Mouse (Mus musculus) 3134 (cell line): Measurements from ENCODE around the gene Stard10.
A peak's percentile ranks its signal among the peaks of the same experiment; 100 is the strongest.

Experiments used
- DNase-seq: peaks from one replicate; pipeline ENCODE4 v3.0.0-alpha.2; 2011; ENCODE audit warnings: low spot score; ENCODE audit not compliant: insufficient read length; ENCODE audit errors: extremely low read depth

Stard10 gene

DNA sequence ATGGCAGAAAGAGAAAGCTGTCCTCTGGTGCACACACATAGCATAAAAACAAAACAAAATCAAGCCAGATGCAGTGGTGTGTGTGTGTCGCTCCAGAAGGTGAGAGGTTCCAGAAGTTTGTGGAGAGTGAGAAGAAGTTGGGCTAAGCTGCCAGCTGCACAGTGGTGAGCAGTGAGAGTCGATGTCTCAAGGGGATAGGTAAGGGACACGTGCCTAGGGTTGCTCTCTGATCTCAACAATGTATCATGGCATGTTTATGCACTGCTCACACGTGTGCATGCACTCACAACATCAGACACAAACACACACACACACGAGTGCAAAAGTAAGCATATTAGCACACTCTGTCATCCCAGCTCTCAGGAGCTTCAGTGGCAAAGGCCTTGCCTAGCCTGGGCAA is 47.0 kb downstream of the Stard10 start:
- DNase-seq = no peak

DNA sequence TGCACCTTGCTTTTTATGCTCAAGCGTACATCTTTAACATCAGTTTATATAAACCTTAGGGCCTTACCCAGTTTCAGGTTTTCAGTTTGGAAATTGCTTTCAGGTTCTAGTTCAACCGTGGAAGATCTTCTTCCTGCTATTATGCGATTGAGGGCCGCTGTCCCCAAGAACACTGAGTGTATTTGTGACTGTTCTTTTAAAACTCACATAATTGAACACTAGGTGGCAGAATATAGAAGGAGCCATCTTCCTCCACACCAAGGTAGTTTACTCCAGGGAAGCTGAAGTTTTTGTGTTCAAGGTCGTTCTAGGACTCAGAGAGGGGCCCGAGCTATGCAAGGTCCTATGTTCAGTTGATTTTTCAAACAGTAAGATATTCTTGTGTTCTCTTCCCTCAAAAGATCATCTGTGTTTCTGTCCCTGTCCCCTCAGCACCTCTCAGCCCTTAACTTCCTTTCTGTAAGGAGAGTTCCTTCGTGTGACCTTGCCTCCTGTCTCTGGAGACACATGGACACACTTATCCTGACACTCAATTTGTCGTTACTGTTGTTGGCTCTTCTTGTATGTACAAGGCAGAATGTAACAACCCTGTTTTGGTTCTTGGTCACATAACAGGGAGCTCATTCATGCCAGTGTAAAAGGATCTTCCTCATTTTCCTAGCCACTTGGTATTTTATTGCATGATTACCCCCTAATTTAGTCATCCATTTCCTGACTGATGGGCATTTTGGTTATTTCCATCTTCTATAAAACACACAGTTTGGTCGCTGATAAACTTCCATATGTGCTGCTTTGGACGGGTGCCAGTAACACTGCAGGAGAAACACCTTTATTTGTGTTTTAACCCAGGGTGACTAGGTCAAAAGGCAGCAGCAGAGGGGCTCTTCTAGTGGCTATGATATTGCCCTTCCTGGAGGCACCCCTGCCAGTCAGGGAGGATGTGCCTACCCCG is 51.3 kb downstream of the Stard10 start:
- DNase-seq = no peak

DNA sequence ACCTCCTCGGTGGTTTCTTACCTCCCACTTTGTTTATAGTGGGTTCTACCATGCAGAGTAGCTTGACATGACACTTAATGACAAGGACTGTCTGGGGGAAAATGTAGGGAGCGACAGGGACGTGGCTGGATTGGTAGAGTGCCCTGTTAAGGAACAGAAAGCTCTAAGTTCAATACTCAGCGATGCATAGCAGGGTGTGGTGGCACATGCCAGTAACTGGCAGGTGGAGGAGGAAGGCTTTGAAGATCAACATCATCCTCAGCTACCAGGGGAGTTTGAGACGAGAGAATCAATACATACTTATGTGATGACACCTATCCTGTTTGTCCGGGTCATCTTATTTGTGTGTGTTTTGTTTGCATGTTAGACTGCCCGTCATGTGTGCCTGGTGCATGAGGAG is 52.8 kb downstream of the Stard10 start:
- no peak for DNase-seq

DNA sequence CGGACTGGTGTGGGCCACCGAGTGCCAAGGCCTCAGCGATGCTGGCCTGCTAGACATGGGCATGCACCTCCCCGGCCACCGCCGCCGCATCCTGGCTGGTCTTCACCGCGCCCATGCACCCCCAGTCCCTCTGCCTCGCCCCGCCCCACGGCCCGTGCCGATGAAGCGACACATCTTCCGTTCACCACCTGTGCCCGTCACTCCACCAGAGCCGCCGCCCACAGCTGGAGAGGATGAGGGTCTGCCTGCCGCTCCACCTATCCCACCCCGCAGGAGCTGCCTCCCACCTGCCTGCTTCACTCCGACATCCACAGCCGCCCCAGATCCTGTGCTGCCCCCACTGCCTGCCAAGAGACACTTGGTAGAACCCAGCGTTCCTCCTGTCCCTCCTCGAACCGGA is 56.2 kb downstream of the Stard10 start:
- no peak for DNase-seq

DNA sequence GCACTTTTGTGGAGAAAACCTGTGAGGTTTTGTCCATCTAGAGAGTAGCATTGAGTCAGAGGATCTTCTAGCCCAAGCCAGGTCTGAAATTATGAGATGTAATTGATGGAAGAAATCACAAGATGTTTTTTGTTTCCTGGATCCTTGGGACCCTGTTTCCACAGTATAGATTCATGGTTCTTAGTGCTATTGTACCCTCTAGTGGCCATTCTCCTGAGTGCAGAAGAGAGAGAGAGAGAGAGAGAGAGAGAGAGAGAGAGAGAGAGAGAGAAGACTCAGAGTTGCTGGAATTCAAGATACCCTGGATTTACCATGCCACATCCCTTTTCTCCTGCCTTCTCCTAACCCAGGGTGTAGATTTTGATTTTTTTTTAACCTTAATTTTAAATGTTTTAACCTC is 57.3 kb downstream of the Stard10 start:
- DNase-seq = no peak

DNA sequence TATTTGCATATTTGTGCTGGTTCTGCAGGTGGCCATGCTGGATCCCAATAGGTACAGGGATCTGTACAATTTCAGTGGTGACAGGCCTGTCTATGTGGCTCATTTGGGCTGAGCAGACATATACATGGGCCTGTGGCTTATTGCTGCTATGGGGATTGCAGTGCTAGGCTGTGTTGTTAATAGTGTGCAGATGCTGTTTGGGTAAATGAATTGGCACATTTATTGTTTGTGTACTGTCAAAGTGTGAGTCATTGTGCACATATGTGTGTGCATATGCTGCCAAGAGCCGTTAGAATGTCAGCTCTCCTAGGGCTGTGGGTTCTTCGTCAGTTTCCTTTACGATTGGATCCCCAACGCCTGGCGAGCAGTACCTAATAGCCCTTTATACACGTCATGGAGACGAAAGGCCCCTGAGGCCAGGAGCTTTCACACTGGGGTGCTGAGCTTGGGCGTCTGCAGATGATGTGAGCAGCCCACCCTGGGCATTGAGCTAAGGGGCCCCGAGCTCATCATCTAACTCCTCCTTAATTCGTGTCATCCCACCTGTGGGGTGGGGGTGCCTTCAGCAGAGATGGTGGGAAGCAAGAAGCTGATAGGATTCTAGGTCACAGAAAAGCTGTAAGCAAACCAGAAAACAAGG is 59.9 kb downstream of the Stard10 start:
- DNase-seq = no peak

DNA sequence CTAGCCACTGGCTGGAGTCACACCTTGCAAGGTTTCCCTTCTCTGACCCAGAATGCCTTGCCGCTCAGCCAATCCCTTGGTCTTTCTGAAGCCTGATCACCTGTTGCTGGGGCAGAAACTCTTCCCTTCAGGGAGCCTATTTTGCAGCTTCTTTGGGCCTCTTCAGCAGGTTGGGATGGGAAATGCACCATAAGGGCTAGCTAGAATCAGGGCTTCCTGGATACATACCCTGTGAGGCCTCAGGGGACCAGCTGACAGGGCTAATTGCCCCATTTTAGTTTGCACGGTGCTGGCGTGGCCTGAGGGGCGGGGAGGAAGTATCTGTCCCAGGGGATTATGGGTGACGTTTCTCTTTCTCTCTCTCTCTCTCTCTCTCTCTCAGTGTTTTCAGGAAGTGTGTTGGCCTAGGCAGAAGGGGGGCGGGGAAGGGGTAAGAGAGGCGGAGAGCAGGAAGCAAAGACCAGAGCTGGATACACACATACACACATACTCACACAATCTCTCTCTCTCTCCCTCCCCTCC is 60.9 kb downstream of the Stard10 start:
- peak; percentile 70 for DNase-seq

DNA sequence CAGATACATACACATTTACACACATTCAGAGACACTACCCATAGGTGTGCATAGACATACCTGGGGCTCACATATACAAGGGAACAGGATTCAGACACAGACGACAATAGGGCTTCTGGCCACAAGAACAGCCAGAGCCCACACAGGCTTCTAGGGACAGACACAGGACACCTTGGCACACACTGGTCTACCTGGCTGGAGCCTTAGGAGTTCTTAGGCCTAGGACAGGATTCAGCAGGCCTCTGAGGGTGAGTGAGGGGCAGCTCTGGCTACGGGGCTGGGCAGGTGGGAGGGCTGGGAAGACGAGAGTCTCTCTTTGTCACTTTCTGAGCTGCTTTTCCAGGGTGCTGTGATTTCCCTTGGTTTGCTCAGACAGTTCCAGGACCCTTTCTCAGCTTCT is 61.4 kb downstream of the Stard10 start:
- no peak for DNase-seq

DNA sequence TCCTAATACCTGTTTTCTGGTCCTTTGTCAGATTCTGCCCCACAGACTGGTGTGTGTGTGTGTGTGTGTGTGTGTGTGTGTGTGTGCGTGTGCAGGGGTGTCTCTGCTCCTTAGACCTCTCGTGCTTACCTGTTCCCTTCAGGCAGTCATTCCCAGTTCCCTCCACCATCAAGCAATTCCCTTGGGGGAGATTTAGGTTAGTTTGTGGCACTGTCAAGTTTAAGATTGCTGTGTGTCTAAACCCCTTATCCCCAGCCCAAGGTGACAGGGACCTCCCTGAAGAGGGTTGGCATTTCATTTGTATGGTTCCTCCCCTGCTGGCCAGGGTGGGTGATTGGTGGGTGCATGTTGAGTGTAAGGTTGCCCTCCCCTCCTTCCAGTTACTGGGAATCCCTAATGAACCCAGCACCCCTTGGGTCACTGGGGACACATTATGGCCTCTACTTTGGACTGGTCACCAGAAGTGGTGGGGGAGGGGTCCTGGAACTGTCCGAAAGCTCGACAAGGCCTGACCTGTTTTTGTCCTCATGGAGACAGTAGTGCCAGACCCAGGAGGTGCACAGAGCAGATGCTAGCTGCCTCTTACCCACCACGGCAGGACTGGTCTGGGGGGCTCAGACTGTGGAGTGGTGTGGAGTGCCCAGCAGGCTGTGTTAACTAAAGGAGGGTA is 62.0 kb downstream of the Stard10 start:
- DNase-seq = no peak

DNA sequence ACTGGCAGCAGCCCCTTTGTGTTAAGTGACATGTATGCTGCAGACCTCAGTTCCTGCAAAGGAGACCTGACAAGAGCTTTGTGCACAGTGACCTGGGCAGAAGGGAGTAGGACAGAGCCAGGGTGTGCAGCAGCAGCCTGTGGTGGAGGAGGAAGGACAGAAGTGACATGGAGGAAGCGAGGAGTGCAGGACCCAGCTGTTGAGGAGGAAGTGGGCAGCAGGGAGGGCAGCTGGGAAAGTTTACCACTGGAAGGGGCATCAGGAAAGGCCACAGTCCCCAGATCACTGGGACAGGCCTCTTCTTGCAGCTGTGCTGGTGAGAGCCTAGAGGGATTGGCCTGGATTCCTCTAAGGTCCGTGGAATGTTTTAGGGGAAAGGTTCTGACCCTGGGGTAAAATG is 62.8 kb downstream of the Stard10 start:
- no peak for DNase-seq

DNA sequence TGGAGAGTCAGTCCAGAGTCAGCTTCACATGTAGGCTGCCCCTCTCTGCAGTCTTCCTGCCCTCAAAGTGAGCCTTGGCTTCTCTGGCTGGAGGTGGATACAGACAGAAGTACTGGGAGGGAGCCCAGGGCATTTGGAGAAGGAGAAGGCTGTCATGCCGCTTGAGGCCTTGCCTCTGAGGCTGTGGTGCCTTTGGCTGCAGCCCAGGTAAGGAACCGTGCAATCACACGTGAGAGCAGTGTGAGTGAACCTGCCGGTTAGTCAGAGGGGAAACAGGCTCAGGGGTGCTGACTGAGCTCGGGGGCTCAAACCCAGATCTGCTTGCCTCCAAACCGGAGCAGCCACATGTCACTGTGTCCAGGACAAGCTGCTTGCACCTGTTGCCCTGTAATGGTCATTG is 64.6 kb downstream of the Stard10 start:
- no peak for DNase-seq

DNA sequence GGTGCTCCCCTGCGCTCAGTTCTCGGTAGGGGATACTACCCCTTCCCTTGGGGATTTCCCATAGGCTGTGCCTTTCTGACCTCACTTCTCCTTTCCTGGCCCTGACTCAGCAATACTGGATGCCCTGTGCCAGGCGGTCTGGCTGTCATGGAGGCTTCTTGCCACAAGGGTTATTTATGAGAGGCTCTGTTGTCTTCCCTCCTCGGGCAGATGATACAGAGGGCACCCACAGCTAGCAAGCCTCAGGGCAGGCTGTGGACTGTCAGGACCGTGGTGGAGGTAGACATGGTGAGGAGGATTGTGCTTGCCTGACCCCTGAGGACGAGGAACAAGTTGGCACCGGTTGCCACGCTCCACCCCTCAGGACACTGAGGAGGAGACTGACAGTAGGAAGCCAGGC is 65.5 kb downstream of the Stard10 start:
- DNase-seq = no peak

DNA sequence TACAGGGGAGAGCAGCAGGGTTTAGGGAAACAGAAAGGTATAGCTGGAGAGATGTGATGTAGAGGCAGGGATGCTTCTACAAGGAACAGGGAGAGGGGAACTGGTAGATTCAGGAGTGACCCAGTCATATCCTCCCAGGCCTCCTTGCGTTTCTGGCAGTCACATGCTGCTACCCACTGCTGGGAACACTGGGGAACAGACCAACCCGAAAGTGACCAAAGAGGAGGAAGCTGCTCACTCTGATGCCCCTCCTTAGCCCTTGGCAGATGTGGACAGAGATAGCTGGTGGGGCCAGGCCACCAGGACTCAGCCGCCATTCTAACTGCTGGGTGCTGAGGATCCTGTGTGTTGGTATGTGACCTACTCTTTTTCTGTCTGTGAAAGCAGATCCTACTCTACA is 66.9 kb downstream of the Stard10 start:
- no peak for DNase-seq

DNA sequence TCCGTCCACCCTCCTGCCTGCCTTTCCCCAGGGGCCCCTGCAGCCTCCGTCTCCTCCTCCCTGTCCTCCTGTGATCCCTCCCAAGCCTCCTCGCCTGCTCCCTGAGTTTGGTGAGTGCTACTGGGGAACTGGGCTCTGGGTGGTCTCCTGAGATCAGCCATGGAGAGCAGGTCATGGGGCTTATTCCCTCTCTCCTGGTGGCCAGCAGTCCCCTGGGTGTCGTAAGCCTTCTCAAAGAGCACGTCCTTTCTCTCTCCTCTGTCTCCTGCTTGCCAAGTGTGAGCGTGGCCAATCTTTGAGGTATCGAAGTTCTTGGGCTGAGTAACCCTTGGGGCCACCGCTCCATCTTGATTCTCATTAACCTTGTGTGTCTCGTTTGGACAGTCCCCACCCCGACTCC is 68.0 kb downstream of the Stard10 start:
- DNase-seq = no peak

DNA sequence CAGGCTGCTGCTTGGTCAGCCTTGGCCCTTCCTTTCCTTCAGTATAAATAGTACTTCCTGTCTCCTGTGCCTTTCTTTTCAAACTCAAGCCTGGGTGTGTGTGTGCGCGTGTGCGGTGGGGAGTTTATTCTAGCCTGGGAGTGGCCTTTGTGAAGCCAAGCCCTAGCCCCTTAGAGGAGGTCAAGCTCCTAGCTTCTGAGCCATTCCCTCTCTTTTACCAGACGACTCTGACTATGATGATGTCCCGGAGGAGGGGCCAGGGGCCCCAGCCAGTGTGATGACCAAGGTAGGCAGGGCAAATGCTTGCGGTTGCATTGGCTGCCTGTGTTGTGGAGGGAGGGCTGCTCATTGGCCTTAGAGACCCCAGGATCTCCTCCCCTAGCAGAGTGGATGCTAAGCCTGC is 68.4 kb downstream of the Stard10 start:
- no peak for DNase-seq

DNA sequence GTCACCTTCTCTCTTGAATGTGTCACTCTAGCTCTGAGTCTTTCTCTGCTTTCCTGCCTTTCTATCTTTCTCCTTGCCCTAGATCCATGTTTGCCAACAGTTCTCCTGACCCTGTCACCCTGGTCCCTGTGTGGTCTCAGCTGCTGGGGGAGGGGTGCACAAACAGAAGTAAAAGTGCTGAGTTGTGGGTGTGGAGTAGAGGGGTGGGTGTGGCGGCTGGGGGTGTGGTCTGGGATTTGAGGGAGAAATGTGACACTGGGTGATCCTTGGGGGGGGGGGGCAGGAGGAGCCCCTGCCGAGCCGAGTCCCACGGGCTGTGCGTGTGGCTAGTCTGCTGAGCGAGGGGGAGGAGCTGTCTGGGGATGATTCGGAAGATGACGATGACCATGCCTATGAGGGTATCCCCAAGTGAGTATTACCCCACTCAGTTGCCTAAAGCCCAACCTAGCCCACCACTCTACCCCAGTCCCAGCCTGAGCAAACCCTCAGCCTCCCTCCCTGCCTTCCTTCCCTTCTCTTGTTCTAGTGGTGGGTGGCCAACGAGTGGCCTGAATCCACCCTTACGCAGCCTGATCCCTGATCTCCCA is 69.1 kb downstream of the Stard10 start:
- DNase-seq = no peak

DNA sequence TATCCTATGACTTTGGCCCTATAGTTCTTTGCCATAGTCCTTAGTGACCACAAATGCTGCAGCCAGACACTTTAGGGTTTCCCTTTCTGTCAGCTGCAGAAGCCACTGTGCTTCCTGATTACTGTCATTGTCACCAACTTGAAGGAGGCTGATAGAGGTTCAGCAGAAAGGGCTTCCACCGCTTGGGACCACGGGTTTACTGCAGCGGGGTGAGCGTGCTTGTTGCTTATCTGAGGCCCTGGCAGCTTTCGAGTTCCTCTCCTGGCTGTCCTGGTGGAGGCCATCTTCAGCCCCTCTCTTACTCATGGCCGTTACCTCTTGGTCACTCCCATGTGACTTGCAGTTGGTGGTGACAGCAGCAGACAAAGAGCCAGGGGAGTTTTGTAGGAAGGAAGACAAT is 72.4 kb downstream of the Stard10 start:
- no peak for DNase-seq

DNA sequence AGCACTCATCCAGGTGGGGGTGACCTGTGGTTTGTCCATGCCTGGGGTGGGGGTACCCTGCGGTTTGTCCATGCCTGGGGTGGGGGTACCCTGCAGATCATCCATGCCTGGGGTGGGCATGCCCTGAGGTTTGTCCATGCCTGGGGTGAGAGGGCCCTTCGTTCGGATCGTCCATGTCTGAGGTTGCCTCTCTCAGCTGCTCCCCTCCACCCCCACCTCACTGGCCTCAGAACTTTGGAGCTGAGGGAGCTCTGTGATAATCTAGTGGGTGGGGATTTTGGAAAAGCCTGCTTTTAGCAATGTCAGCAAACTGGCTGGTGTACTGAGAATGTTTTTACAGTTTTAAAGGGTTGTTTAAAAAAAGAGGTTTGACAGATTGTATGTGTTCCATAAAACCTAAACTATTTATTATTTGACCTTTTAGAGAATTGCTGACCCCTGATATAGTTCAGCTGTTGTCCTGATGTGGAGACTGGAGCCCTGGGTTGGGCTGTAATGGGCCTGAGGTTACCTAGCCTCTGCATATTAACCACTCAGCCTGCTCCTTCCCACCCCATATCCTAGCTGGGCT is 75.1 kb downstream of the Stard10 start:
- no peak for DNase-seq

DNA sequence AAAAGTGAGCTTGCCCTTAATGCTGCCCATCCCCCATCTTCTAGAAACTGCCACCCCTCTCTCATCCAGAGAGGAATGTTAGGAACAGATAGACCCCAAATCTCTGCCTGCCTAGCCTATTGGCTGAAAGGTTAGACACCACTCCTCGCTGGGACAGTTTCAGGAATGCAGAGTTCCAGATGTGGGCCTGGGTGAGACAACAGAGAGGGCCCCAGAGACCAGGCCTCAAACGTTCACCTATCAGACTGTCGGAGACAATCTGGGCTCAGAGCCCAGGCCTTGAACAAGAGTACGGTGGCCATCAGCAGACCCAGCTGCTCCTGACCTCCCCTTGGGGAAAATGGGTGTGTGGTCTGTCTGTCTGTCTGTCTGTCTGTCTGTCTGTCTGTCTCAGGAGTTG is 76.1 kb downstream of the Stard10 start:
- DNase-seq = no peak

DNA sequence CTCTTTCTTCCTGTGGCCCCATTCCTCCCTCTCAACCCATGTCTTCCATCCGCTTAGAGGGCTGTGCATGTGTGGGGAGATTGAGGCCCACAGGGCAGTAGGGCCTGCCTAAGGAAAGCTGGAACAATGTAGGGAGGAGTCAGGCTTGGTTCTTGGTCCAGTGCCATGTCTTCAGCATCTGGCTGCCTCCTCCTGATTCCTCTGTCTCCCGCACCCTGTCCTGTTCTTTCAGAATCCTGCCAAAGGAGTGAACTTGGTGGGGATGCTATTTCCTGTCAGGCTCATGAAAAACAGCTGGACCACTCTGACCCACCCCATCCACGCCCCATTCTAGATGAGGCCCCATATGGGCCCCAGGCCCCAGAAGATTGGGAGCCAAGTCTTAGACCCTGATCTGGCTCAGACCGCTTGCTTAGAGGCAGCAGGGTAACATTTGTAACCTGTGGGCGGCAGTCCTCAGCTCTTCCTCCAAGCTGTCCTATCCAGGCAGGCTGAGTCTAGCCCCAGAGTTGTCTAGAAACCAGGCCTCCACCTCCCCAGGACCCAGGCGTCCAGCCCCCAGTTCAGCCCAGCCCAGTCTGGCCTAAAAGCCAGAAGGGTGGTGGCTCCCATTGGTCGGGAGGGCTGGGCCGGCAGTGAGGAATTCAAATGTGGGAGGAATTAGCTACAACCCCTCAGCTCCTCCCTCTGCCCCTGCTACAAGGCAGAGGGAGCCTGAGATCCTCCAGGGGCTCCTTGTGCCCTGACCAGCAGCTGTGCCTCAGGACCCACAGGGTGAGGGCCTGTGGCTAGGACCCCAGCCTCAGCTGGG is 77.0 kb downstream of the Stard10 start:
- no peak for DNase-seq
